Mouse (Mus musculus): ENCODE data around the gene Klhdc7a.
"Not testable (repeated sequence)": the region's sequence is repeated elsewhere in the genome, so short reads cannot be mapped to it uniquely, and the experiment has no call there.

Gene Klhdc7a

GRCm38 (mm10) chr4:139967922-139968321 is at the start of gene Klhdc7a:
TSS of gene Klhdc7a (minus strand) at chr4:139968026.
- DNase-seq (ENCODE audit: low spot score), result peak; percentile 48

- DNase-seq (ENCODE audit: low spot score), result no peak
Measured at GRCm38 (mm10) chr4:140015916-140016315, 48.1 kb upstream of the Klhdc7a start.

GRCm38 (mm10) chr4:140010728-140011470 is 43.1 kb upstream of the Klhdc7a start:
- no peak for DNase-seq (ENCODE audit: low spot score)

- no peak for DNase-seq (ENCODE audit: low spot score)
Measured at GRCm38 (mm10) chr4:140004932-140005331, 37.1 kb upstream of the Klhdc7a start.

- peak; percentile 19 for DNase-seq (ENCODE audit: low spot score)
Measured at GRCm38 (mm10) chr4:140004170-140004569, 36.3 kb upstream of the Klhdc7a start.

DNA sequence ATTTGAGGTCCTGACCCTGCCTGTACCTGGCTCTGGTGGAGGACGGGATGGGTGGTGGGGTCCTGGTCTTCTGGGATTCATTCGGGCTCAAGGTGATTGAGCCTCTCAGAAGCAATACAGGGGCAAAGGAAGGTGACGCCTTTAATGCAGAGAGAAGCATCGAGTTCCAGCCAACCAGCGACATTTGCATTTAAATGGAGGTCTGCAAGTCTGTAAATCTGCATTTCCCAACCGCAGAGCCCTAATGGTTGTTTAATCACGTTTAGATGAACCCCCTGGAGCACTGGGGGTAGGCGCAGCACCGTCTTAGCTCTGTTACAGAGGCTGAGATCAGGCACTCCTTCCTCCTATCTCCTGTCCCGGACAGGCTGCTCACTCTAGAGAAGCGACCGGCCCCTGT is 34.2 kb upstream of the Klhdc7a start:
- DNase-seq (ENCODE audit: low spot score), result no peak

- no peak for DNase-seq (ENCODE audit: low spot score)
Measured at GRCm38 (mm10) chr4:140000911-140001310, 33.1 kb upstream of the Klhdc7a start.

DNA sequence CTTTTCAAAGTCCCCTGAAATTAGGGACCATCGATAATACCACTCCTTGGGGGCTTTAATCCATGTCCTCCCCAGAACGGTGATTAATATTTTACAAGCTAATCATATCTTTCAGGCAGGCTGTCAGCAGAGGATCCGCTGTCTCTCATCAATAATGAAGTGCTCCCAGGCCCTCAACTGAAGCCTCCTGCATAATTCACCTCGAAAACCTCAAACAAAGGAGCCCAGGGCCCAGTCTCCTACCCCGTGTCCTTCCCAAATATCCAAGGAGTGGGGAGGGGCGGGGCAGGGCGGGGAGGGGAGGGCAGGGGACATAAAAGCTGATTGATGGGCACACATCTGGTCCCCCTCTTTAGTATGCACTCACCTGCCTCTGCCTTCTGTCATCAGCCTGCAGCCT is 31.2 kb upstream of the Klhdc7a start:
- DNase-seq (ENCODE audit: low spot score), result no peak

GRCm38 (mm10) chr4:139995659-139996058 is 27.8 kb upstream of the Klhdc7a start:
- DNase-seq (ENCODE audit: low spot score), result no peak

DNA sequence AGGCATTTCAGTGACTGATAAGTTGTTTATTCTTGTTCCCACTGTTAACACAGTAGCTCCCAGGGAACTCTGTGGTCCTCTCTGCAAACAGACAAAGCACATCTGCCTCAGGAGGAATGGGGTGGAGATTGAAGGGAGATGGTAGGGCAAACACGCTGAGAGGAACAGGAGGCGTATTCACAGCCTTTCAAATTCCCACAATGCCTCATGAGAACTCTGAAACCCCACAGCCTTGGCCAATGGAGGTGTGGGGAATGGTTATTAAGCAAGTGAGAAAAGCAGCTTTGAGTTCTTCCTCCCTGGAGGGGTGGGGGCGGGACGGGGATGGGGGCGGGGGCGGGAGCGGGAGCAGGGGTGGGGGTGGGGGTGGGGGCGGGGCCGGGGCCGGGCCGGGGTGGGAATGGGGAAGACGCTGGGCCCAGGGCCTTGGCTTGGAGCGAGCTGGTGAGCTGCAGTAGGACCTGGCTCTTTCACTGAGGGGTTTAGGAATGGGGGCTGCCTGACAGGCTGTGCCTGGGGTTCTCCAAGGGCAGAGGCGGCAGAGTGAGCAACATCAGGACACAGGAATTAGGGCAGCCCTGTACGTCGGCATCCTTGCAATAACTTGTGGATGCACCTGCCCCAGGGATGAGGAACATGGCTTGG is 25.4 kb upstream of the Klhdc7a start:
- no peak for DNase-seq (ENCODE audit: low spot score)

- DNase-seq (ENCODE audit: low spot score), result no peak
Measured at GRCm38 (mm10) chr4:139986913-139987312, 19.1 kb upstream of the Klhdc7a start.

- DNase-seq (ENCODE audit: low spot score), result peak; percentile 64
Measured at GRCm38 (mm10) chr4:139978716-139979115, 10.9 kb upstream of the Klhdc7a start.

DNA sequence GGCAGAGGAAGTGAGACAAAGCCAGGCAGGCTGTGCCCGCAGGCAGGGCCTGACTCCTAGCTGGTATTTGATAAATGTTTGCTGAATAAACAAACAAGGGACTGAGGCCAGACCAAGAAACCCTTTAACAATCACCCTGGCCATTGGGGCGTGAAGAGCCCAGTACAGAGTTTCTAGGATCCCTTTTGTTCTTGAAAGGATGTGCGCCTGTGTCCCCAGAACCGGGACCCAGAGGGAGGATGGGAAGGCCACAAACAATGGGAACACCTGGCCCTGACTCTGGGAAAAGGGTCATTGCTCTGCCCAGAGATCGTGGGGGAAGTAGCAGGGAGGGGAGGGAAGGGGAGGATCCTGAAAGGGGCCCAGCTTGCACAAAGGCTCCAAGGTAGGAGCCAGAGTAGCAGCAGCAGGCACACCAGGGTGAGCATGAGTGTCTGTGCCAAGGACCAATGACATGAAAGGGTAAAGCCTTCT is 9.5 kb upstream of the Klhdc7a start:
- DNase-seq (ENCODE audit: low spot score), result peak; percentile 14

DNA sequence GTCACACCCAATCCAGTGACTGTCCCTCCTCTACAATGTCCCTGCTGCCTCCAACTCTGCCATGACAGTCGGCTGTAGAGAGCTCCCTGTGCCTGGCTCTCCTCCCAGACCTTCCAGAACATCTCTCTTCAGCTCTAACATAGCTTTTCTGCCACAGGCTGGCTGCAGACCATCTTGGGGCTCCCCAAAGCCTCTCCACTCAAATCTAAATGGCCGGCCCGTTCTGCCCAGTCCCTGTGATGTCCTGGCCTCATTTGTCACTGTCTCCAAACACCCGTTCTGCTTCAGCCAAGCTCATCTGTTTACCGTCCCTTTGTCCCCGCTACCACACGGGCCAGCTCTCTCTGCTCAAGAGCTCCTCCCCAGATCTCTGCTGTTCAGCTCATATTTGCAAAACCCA is 6.7 kb upstream of the Klhdc7a start:
- no peak for DNase-seq (ENCODE audit: low spot score)

GRCm38 (mm10) chr4:139967475-139967891 is 343 bp downstream of the Klhdc7a start:
- peak; percentile 36 for DNase-seq (ENCODE audit: low spot score)

DNA sequence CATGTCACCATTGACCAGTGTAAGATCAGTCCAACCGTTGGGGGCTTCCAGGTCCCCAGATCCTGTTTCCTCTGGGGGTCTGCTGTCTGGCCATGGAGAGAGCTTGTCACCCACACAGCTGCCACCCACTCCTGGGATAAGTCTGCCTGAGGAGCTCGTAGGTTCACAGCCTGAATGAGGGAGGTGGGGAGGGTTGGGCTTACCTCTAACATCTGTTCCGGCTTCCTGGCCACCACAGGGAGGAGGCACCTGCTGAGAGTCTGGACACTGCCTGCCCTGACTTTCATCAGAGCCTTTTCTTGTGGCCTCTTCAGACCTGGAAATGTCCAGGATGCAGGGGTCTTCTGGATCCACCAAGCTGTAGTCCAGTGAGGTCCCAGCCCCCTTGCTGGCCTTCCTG is 845 bp downstream of the Klhdc7a start:
- DNase-seq (ENCODE audit: low spot score), result peak; percentile 19

GRCm38 (mm10) chr4:139965596-139966185 is 2.1 kb downstream of the Klhdc7a start:
- peak; percentile 12 for DNase-seq (ENCODE audit: low spot score)

GRCm38 (mm10) chr4:139964406-139964805 is 3.4 kb downstream of the Klhdc7a start:
- no peak for DNase-seq (ENCODE audit: low spot score)

GRCm38 (mm10) chr4:139963911-139964310 is 3.9 kb downstream of the Klhdc7a start:
- no peak for DNase-seq (ENCODE audit: low spot score)

DNA sequence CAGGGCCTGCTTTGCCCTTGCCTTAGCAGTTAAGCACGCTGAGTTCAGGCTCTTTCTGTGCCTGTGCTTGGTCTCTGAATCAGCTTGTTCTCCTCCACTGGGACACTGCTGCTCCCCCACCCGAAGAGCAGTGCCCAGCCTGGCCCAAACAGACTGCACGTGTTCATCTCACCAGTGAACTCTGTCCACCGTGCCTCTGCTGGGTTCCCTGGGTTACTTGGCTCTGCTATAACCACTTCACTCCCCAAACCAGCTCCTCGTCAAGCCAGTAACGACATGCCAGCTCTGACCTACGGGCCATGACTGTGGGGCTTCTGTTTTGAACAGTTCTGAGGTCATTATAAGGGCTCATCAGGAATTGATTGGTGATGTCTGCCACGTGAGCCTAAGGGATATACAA is 4.8 kb downstream of the Klhdc7a start:
- DNase-seq (ENCODE audit: low spot score), result peak; percentile 33

- no peak for DNase-seq (ENCODE audit: low spot score)
Measured at GRCm38 (mm10) chr4:139961816-139962215, 6.0 kb downstream of the Klhdc7a start.

GRCm38 (mm10) chr4:139961329-139961728 is 6.5 kb downstream of the Klhdc7a start:
- DNase-seq (ENCODE audit: low spot score), result not testable (repeated sequence)

- DNase-seq (ENCODE audit: low spot score), result no peak
Measured at GRCm38 (mm10) chr4:139960724-139961315, 7.0 kb downstream of the Klhdc7a start.
